Mouse (Mus musculus): Measurements from ENCODE around the gene Tubd1. TPM values are rescaled to one million over a fixed set of nuclear protein-coding genes. Genes with fewer than 3 reads are reported as not detected.
A peak's percentile ranks its signal among the peaks of the same experiment; 100 is the strongest.

Gene Tubd1
- total RNA-seq (2014; rRNA removed) (1.7 and 2.7 TPM in 2 replicates), polyA plus RNA-seq (2015; fragmentation: Nextera tagmentation; extraction: Ambion mirVana) (4.5 and 5.0 TPM in 2 replicates)

- H3K4me2 ChIP-seq (ENCODE audit: low read depth, low read length, poor library complexity, severe bottlenecking) = peak within 1 kb of the TSS; percentile 74
- WGBS = under 1% methylated on average over 43 of the region's 43 CpGs
These were observed at the start of gene Tubd1, which contains the start of gene Rps6kb1 for GRCm38 (mm10) chr11:86544639-86545299. TSS of gene Tubd1 (plus strand) at chr11:86544991. TSS of gene Rps6kb1 (minus strand) at chr11:86544805.

GRCm38 (mm10) chr11:86497356-86497755 lies 47.4 kb upstream of the Tubd1 start:
- DNase-seq (ENCODE audit: low spot score) = no peak
- 100% methylated on average over 1 of the region's 1 CpGs for WGBS
- Histone ChIP-seq H3K4me2 (ENCODE audit: low read depth, low read length, poor library complexity, severe bottlenecking) (no peak overlapping the region), H3K9ac (replicated peaks; ENCODE audit: low read length, poor library complexity, severe bottlenecking) (no peak overlapping the region), H3K36me3 (ENCODE audit: insufficient read depth, low read length) (peaks cover 10% of the 10 kb centered on the region), H3K27me3 (ENCODE audit: insufficient read depth, low read length) (no peaks in the 10 kb centered on the region), H3K27ac (ENCODE audit: low read depth, low read length) (no peak overlapping the region), H3K4me3 (ENCODE audit: low read depth, low read length) (no peak overlapping the region), H3K9me3 (ENCODE audit: low read length) (no peaks in the 10 kb centered on the region), H3K4me1 (ENCODE audit: insufficient read depth, low read length) (no peaks in the 10 kb centered on the region)
- no peak for ATAC-seq (ENCODE audit: low FRiP score)
- no peak for TF ChIP-seq CTCF (IDR thresholded peaks at IDR 0.05)

More at GRCm38 (mm10) chr11:86544639-86545299, at the start of gene Tubd1, which contains the start of gene Rps6kb1:
- no peak for TF ChIP-seq CTCF (IDR thresholded peaks at IDR 0.05)
- ATAC-seq (ENCODE audit: low FRiP score) (peak; percentile 98), DNase-seq (ENCODE audit: low spot score) (peak; percentile 100)
- Histone ChIP-seq H3K9ac (replicated peaks; ENCODE audit: low read length, poor library complexity, severe bottlenecking) (peak within 1 kb of the TSS; percentile 92), H3K36me3 (ENCODE audit: insufficient read depth, low read length) (no peaks in the 10 kb centered on the region), H3K27ac (ENCODE audit: low read depth, low read length) (peak within 1 kb of the TSS; percentile 89), H3K27me3 (ENCODE audit: insufficient read depth, low read length) (no peaks in the 10 kb centered on the region), H3K9me3 (ENCODE audit: low read length) (no peaks in the 10 kb centered on the region), H3K4me3 (ENCODE audit: low read depth, low read length) (peak within 1 kb of the TSS; percentile 83), H3K4me1 (ENCODE audit: insufficient read depth, low read length) (no peaks in the 10 kb centered on the region; the same call in 1 of the 2 replicates)

GRCm38 (mm10) chr11:86497908-86498307 lies 46.9 kb upstream of the Tubd1 start:
- Histone ChIP-seq H3K27ac (ENCODE audit: low read depth, low read length) (no peak overlapping the region), H3K9me3 (ENCODE audit: low read length) (no peaks in the 10 kb centered on the region), H3K4me1 (ENCODE audit: insufficient read depth, low read length) (no peaks in the 10 kb centered on the region), H3K9ac (replicated peaks; ENCODE audit: low read length, poor library complexity, severe bottlenecking) (no peak overlapping the region), H3K36me3 (ENCODE audit: insufficient read depth, low read length) (peaks cover 10% of the 10 kb centered on the region), H3K4me2 (ENCODE audit: low read depth, low read length, poor library complexity, severe bottlenecking) (no peak overlapping the region), H3K4me3 (ENCODE audit: low read depth, low read length) (no peak overlapping the region), H3K27me3 (ENCODE audit: insufficient read depth, low read length) (no peaks in the 10 kb centered on the region)
- 84% methylated on average over 3 of the region's 3 CpGs for WGBS
- TF ChIP-seq CTCF (IDR thresholded peaks at IDR 0.05) = peak; percentile 49
- peak; percentile 22 for DNase-seq (ENCODE audit: low spot score)
- ATAC-seq (ENCODE audit: low FRiP score) = no peak

GRCm38 (mm10) chr11:86500795-86501194 lies 44.0 kb upstream of the Tubd1 start:
- H3K4me3 ChIP-seq (ENCODE audit: low read depth, low read length) = no peak overlapping the region
- H3K9ac ChIP-seq (replicated peaks; ENCODE audit: low read length, poor library complexity, severe bottlenecking) = no peak overlapping the region
- no peak for TF ChIP-seq CTCF (IDR thresholded peaks at IDR 0.05)
- H3K36me3 ChIP-seq (ENCODE audit: insufficient read depth, low read length) = peaks cover 18% of the 10 kb centered on the region
- H3K27me3 ChIP-seq (ENCODE audit: insufficient read depth, low read length) = no peaks in the 10 kb centered on the region
- no peak for DNase-seq (ENCODE audit: low spot score)
- no peak overlapping the region for H3K27ac ChIP-seq (ENCODE audit: low read depth, low read length)
- 86% methylated on average over 1 of the region's 1 CpGs for WGBS
- no peaks in the 10 kb centered on the region for H3K9me3 ChIP-seq (ENCODE audit: low read length)
- H3K4me1 ChIP-seq (ENCODE audit: insufficient read depth, low read length) = no peaks in the 10 kb centered on the region
- H3K4me2 ChIP-seq (ENCODE audit: low read depth, low read length, poor library complexity, severe bottlenecking) = no peak overlapping the region
- no peak for ATAC-seq (ENCODE audit: low FRiP score)

GRCm38 (mm10) chr11:86503121-86503520 lies 41.7 kb upstream of the Tubd1 start:
- H3K9ac ChIP-seq (replicated peaks; ENCODE audit: low read length, poor library complexity, severe bottlenecking) = no peak overlapping the region
- peaks cover 31% of the 10 kb centered on the region for H3K36me3 ChIP-seq (ENCODE audit: insufficient read depth, low read length)
- H3K9me3 ChIP-seq (ENCODE audit: low read length) = no peaks in the 10 kb centered on the region
- 99% methylated on average over 2 of the region's 2 CpGs for WGBS
- no peak for TF ChIP-seq CTCF (IDR thresholded peaks at IDR 0.05)
- DNase-seq (ENCODE audit: low spot score) (no peak), ATAC-seq (ENCODE audit: low FRiP score) (no peak)
- no peak overlapping the region for H3K4me3 ChIP-seq (ENCODE audit: low read depth, low read length)
- no peaks in the 10 kb centered on the region for H3K4me1 ChIP-seq (ENCODE audit: insufficient read depth, low read length)
- H3K27ac ChIP-seq (ENCODE audit: low read depth, low read length) = no peak overlapping the region
- no peak overlapping the region for H3K4me2 ChIP-seq (ENCODE audit: low read depth, low read length, poor library complexity, severe bottlenecking)
- no peaks in the 10 kb centered on the region for H3K27me3 ChIP-seq (ENCODE audit: insufficient read depth, low read length)

GRCm38 (mm10) chr11:86507334-86507733 lies 37.5 kb upstream of the Tubd1 start:
- WGBS = 95% methylated on average over 2 of the region's 2 CpGs
- Histone ChIP-seq H3K36me3 (ENCODE audit: insufficient read depth, low read length) (peaks cover 58% of the 10 kb centered on the region), H3K4me1 (ENCODE audit: insufficient read depth, low read length) (no peaks in the 10 kb centered on the region), H3K9me3 (ENCODE audit: low read length) (no peaks in the 10 kb centered on the region), H3K9ac (replicated peaks; ENCODE audit: low read length, poor library complexity, severe bottlenecking) (no peak overlapping the region), H3K4me3 (ENCODE audit: low read depth, low read length) (no peak overlapping the region), H3K27ac (ENCODE audit: low read depth, low read length) (no peak overlapping the region), H3K27me3 (ENCODE audit: insufficient read depth, low read length) (no peaks in the 10 kb centered on the region), H3K4me2 (ENCODE audit: low read depth, low read length, poor library complexity, severe bottlenecking) (no peak overlapping the region)
- DNase-seq (ENCODE audit: low spot score) (no peak), ATAC-seq (ENCODE audit: low FRiP score) (no peak)
- no peak for TF ChIP-seq CTCF (IDR thresholded peaks at IDR 0.05)

All from midbrain, postnatal 0 days (tissue).